Mouse (Mus musculus) limb, embryonic 12.5 days (tissue): ENCODE results near the gene Minos1. TPM values are rescaled to one million over a fixed set of nuclear protein-coding genes. Genes with fewer than 3 reads are reported as not detected.

Experiments
- ATAC-seq: fragments of 200-750 bp; cut with Nextera tagmentation; 2 replicates; pipeline ENCODE4 v1.8.0; 2017; ENCODE audit warnings: low read depth, moderate TSS enrichment; ENCODE audit not compliant: insufficient number of reproducible peaks, insufficient read depth, low FRiP score, low TSS enrichment
- H3K27ac ChIP-seq: fragments of 300-500 bp; sonication (generic); 2 replicates; pipeline ENCODE4 v1.5.1; 2016; ENCODE audit warnings: mild to moderate bottlenecking, moderate library complexity
- H3K27me3 ChIP-seq: fragments of 300-500 bp; sonication (generic); 2 replicates; pipeline ENCODE4 v1.6.1; 2016; ENCODE audit warnings: mild to moderate bottlenecking, moderate library complexity
- H3K36me3 ChIP-seq: fragments of 300-500 bp; sonication (generic); 2 replicates; pipeline ENCODE4 v1.6.1; 2016; ENCODE audit warnings: mild to moderate bottlenecking, moderate library complexity
- H3K4me1 ChIP-seq: fragments of 300-500 bp; sonication (generic); replicated peaks from 2 replicates; pipeline ENCODE4 v1.6.1; 2016
- H3K4me2 ChIP-seq: fragments of 300-500 bp; sonication (generic); 2 replicates; pipeline ENCODE4 v1.6.1; 2016; ENCODE audit warnings: mild to moderate bottlenecking, moderate library complexity
- H3K4me3 ChIP-seq: fragments of 300-500 bp; sonication (generic); replicated peaks from 2 replicates; pipeline ENCODE4 v1.5.1; 2016; ENCODE audit warnings: mild to moderate bottlenecking
- H3K9ac ChIP-seq: fragments of 300-500 bp; sonication (generic); replicated peaks from 2 replicates; pipeline ENCODE4 v1.6.1; 2016; ENCODE audit warnings: mild to moderate bottlenecking, moderate library complexity
- H3K9me3 ChIP-seq: fragments of 300-500 bp; sonication (generic); 2 replicates; pipeline ENCODE4 v1.6.1; 2016; ENCODE audit warnings: mild to moderate bottlenecking, moderate library complexity
- WGBS: fragments of 180-500 bp; shearing (Covaris S2); methylation state at CpG from one replicate; pipeline ENCODE4 v1.1.7; 2016; 5-methylcytosine and 5-hydroxymethylcytosine counted together
- polyA plus RNA-seq: library from polyadenylated mRNA; unstranded; fragments of >200 nt; fragmentation: Nextera tagmentation; extraction: Ambion mirVana; gene quantifications from 2 replicates; pipeline ENCODE4 v1.2.1, GENCODE M21; 2016

Minos1 gene
- polyA plus RNA-seq, 1 experiment from 2014 or later: 492 TPM

DNA sequence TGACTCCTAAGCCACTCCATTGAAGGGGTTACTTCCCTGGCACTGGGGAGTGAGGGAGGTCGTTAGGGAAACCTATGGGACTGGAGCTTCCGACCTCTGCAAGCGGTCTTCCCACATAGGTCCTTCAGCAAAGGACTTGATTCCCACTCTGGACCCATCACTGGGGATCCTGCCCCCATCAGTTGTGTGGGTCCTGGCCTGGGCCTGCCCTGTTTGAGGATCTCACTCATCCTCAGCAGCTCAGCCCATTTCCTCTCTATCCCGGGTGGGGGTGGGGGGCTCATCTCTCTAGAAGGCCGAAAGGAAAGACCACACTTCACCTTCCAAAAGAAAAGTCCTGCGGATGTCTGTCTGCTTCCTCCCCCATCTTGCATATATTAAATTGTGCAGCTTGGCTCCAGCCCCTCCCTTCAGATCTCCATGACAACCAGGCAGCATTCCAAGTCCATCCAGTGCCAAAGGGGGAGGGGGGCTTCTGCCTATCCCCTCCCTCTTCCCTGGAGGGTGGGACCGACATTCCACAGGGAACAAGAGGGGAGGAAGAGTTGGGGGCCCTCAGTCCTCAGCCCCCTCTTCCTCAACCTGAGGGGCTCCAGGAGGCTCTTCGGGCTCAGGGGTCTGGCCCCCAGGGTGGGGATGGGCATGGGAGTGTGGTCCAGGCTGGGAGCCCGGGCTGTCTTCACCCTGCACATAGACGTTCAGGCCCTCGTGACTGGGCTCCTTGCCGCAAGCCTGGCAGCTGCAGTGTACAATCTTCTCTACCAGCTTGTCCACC lies 47.9 kb downstream of the Minos1 start:
- peak; percentile 7; the same call in 1 of the 2 replicates for ATAC-seq
- no peak overlapping the region for H3K4me2 ChIP-seq
- no peak overlapping the region for H3K4me3 ChIP-seq

DNA sequence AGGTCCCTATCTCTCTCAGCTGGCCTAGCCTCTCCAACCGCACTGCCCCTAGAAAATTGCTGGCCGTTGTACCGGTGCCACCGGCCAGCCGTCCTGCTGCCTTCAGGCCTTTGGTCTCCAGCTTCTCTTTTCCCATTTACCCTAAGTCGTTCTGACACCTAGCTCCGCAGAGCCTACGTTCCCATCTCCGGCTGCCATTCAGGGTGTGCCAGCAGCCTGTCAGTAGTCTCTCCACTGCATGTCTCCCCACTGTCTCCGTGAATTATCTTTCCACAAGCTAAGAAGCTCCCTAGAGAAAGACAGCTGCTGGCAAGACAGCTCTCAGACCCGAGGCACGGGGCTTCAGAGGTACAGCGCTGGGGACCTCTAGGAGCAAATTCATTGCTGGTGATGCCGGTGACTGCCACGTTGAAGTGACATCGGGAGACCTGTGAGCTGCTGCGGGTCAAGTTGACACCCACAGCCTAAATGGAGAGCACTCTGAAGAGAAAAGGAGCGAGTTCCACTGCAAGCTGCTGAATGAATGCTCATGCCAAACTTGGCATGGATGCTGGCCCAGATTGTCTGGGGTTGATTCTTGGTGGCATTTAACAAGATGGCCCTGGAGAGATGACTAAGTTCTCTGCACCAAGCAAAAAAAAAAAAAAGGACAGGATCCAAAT lies 49.5 kb downstream of the Minos1 start:
- 74% methylated on average over 18 of the region's 18 CpGs for WGBS
- no peak overlapping the region for H3K27ac ChIP-seq
- no peak overlapping the region for H3K9ac ChIP-seq
- no peaks in the 10 kb centered on the region for H3K9me3 ChIP-seq
- H3K4me1 ChIP-seq: peaks cover 9% of the 10 kb centered on the region
- no peak overlapping the region for H3K4me2 ChIP-seq
- peaks cover 14% of the 10 kb centered on the region for H3K36me3 ChIP-seq
- ATAC-seq: no peak
- no peak overlapping the region for H3K4me3 ChIP-seq
- peaks cover 31% of the 10 kb centered on the region for H3K27me3 ChIP-seq

More for the DNA sequence above, 47.9 kb downstream of the Minos1 start:
- no peaks in the 10 kb centered on the region for H3K9me3 ChIP-seq
- H3K4me1 ChIP-seq: peaks cover 20% of the 10 kb centered on the region
- H3K9ac ChIP-seq: 0 out of 2 replicates have a peak overlapping the region, but pooled peaks have one; percentile 13
- no peak overlapping the region for H3K27ac ChIP-seq
- H3K36me3 ChIP-seq: peaks cover 14% of the 10 kb centered on the region
- peaks cover 23% of the 10 kb centered on the region for H3K27me3 ChIP-seq
- WGBS: 55% methylated on average over 12 of the region's 12 CpGs

DNA sequence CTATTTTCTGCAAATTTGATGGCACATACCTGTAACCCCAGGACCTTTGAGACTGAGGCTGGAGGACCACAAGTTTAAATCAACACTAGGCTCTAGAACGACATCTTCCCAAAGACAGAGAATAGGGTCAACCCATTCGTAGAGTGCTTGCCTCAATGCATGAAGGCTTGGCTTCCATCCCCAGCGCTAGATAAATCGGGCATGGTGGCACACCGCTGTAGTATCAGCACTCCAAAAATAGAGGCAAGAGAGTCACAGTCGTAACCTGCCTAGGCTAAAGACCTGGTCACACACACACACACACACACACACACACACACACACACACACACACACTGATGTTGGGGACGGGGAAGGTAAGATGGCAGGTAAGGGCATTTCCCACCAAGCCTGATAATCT lies 50.7 kb downstream of the Minos1 start:
- H3K9me3 ChIP-seq: no peaks in the 10 kb centered on the region
- H3K4me2 ChIP-seq: no peak overlapping the region
- ATAC-seq: no peak
- no peak overlapping the region for H3K27ac ChIP-seq
- peaks cover 38% of the 10 kb centered on the region for H3K27me3 ChIP-seq
- 91% methylated on average over 7 of the region's 7 CpGs for WGBS
- no peak overlapping the region for H3K9ac ChIP-seq
- peaks cover 14% of the 10 kb centered on the region for H3K4me1 ChIP-seq
- no peak overlapping the region for H3K4me3 ChIP-seq
- peaks cover 12% of the 10 kb centered on the region for H3K36me3 ChIP-seq

DNA sequence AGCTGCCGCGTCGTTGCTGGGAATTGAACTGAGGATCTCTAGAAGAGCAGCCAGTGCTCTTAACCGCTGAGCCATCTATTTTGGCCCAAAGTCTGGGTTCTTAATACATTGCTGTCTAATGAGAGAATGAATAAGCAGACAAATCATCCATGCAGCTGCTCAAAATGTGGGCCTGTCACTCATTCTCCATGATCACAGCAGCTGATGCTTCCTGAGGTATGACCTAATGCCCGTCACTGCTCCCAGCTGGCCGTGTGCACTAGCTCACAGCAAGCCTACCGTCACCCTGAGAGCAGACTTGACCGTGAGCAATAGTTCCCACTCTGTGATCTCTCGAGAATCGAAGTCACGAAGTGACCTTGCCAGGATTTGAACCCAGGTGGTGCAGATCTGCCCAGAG lies 51.5 kb downstream of the Minos1 start:
- WGBS: 77% methylated on average over 11 of the region's 11 CpGs
- no peak for ATAC-seq

DNA sequence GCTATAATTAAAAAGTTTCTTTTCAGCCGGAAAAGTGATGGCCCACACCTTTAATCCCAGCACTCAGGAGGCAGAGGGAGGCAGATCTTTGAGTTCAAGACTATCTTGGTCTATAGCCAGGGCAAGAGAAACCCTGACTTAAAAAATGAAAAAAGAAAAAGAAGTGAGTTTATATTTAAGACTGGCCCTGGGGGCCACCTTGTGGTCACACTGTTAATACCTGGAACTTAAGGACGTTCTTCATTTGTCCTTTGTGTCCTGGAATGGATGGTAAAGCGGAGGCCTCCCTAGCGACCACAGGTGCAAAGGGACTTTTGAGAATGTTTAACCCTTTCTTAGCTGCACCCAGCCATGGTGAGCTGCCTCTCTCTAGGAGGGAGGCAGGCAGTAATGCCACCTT lies 52.2 kb downstream of the Minos1 start:
- Histone ChIP-seq H3K4me2 (no peak overlapping the region), H3K4me3 (no peak overlapping the region), H3K4me1 (peaks cover 24% of the 10 kb centered on the region), H3K27ac (0 out of 2 replicates have a peak overlapping the region, but pooled peaks have one; percentile 25), H3K9ac (no peak overlapping the region), H3K36me3 (no peaks in the 10 kb centered on the region; the same call in 1 of the 2 replicates), H3K27me3 (peaks cover 44% of the 10 kb centered on the region), H3K9me3 (no peaks in the 10 kb centered on the region)
- 15% methylated on average over 4 of the region's 4 CpGs for WGBS
- ATAC-seq: no peak

More for the DNA sequence above, 51.5 kb downstream of the Minos1 start:
- Histone ChIP-seq H3K9ac (no peak overlapping the region), H3K27me3 (peaks cover 39% of the 10 kb centered on the region), H3K4me3 (no peak overlapping the region), H3K27ac (no peak overlapping the region), H3K4me2 (no peak overlapping the region), H3K36me3 (peaks cover 4% of the 10 kb centered on the region), H3K4me1 (peaks cover 22% of the 10 kb centered on the region), H3K9me3 (no peaks in the 10 kb centered on the region)

DNA sequence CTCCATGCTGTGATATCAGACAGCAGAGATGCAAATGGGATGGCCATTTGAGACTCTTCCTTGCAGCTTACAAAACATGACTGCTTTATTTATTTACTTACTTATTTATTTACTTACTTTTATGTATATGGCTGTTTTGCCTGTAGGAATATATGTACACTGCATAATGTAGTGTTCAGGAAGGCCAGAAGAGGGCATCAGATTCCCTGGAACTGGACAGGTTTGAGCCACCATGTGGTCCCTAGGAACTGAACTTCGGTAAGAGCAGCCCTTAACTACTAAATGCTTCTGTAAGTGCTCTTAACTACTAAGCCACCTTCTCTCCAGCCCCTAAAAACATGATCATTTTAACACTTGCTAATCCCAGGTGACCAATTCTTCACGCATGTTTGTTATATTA lies 52.6 kb downstream of the Minos1 start:
- Histone ChIP-seq H3K27ac (no peak overlapping the region), H3K9ac (no peak overlapping the region)

DNA sequence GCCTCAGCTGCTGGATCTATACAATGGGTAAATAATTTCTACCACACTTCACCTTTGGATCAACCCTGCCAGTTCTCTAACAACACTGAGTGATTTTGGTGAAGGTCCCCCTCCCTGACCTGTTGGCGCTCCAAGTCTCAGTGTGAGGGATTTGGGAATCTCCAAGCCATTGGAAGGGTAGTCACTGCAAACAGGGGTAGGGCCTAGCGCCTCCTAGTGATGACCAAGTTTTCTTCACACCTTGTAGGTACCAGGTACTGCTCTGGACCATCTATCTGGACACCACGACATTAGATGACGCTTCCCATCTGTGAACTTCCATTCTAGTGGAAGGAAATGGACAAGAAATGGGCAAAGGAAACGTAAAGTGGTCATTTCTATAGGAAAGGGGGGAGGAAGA lies 55.0 kb downstream of the Minos1 start:
- H3K4me3 ChIP-seq: peak overlapping the region; percentile 64
- no peak for ATAC-seq

More for the DNA sequence above, 52.6 kb downstream of the Minos1 start:
- H3K9me3 ChIP-seq: no peaks in the 10 kb centered on the region
- no peaks in the 10 kb centered on the region; the same call in 1 of the 2 replicates for H3K36me3 ChIP-seq
- 23% methylated on average over 2 of the region's 2 CpGs for WGBS
- H3K27me3 ChIP-seq: peaks cover 48% of the 10 kb centered on the region
- no peak for ATAC-seq
- no peak overlapping the region for H3K4me2 ChIP-seq
- H3K4me1 ChIP-seq: peaks cover 22% of the 10 kb centered on the region
- no peak overlapping the region for H3K4me3 ChIP-seq

DNA sequence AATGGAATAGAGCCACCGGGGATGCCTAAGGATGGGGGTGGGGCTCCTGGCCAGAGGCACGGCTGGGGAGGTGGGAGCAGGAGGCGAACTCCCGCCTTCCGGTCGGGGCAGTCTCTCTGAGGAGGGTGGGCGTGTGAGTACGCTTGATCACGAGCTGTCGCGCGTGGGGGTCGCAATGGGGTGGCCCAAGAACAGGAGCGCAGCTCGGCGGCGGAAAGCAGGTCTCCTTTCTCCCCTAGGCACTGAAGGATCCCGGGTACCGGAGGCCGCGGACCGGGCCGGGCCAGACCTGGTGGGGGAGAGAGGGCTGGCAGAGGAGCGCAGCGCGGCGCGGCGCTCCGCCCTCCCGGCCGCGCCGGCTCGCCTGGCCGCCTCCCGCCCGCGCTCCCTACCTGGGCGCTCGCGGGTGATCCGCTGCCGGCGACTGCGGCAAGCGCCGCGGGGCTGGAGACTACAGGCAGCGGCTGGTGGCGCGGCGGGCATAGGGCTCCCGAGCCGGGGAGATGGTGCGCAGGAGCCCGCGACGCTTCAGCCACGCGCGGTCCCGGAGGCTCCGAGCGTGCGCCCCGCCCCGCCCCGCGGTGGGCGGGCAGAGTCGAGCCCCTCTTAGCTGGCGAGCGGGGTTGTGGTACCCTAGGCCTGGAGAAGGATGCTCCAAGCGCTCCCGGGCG lies 55.7 kb downstream of the Minos1 start, which contains the start of gene Htr6:
Gene Htr6 (minus strand): TSS at position 530 of the 671 bp plus-strand sequence.
- Histone ChIP-seq H3K36me3 (no peaks in the 10 kb centered on the region), H3K4me3 (peak within 1 kb of the TSS; percentile 64), H3K27ac (no peak within 1 kb of the TSS), H3K4me2 (peak within 1 kb of the TSS; percentile 97), H3K4me1 (peaks cover 15% of the 10 kb centered on the region), H3K27me3 (peaks cover 78% of the 10 kb centered on the region), H3K9ac (peak within 1 kb of the TSS; percentile 70), H3K9me3 (no peaks in the 10 kb centered on the region)
- WGBS: 2% methylated on average over 75 of the region's 77 CpGs
- ATAC-seq: peak; percentile 35; the same call in 1 of the 2 replicates

More for the DNA sequence above, 55.0 kb downstream of the Minos1 start:
- Histone ChIP-seq H3K9ac (no peak overlapping the region), H3K4me1 (peaks cover 15% of the 10 kb centered on the region), H3K27me3 (peaks cover 71% of the 10 kb centered on the region), H3K27ac (no peak overlapping the region), H3K9me3 (no peaks in the 10 kb centered on the region), H3K4me2 (peak overlapping the region; percentile 97), H3K36me3 (no peaks in the 10 kb centered on the region)
- 21% methylated on average over 5 of the region's 5 CpGs for WGBS

DNA sequence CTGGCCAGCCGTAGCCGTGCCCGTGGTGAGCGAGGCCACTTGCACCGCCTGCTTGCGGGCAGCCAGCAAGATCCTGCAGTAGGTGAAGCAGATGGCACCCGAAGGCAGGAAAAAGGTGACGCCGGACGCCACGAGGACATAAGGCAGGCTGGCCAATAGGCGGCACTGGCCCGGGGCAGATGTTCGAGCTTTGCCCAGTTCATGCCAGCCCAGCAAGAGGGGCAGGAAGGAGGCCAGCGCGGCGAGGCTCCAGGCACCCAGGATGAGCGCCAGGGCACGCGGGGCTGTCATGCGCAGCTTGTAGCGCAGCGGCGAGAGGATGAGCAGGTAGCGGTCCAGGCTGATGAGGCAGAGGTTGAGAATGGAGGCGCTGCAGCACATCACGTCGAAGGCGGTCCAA lies 56.9 kb downstream of the Minos1 start:
- H3K27me3 ChIP-seq: peaks cover 89% of the 10 kb centered on the region
- no peaks in the 10 kb centered on the region for H3K36me3 ChIP-seq
- peak overlapping the region; percentile 27; the same call in 1 of the 2 replicates for H3K9ac ChIP-seq
- ATAC-seq: no peak
- WGBS: 12% methylated on average over 29 of the region's 29 CpGs
- peak overlapping the region; percentile 97 for H3K4me2 ChIP-seq
- no peaks in the 10 kb centered on the region for H3K9me3 ChIP-seq
- H3K4me1 ChIP-seq: peaks cover 15% of the 10 kb centered on the region
- H3K27ac ChIP-seq: no peak overlapping the region
- H3K4me3 ChIP-seq: peak overlapping the region; percentile 64

DNA sequence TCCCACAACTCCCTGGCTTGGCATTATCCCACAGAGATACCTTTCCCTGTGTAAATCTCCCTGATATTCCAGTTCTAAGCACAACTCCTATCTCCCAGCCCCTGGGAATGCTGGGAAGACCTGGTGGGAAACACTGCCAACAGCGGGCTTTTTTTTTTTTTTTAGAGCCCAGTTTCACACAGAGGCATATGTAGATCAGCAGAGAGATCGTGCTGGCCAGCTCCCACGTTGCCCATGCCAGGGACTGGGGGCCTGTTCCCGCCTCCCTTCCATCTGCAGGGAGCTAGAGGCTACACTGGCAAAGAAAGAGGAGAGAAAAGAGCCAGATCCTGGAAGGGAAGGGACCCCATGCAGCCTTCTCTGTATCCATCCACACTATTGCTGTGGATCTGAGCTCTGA lies 62.6 kb downstream of the Minos1 start:
- Histone ChIP-seq H3K4me1 (no peaks in the 10 kb centered on the region), H3K36me3 (no peaks in the 10 kb centered on the region), H3K4me2 (no peak overlapping the region), H3K27ac (no peak overlapping the region), H3K4me3 (no peak overlapping the region), H3K27me3 (peaks cover 71% of the 10 kb centered on the region), H3K9me3 (no peaks in the 10 kb centered on the region), H3K9ac (no peak overlapping the region)
- no peak for ATAC-seq
- WGBS: 36% methylated on average over 4 of the region's 4 CpGs

DNA sequence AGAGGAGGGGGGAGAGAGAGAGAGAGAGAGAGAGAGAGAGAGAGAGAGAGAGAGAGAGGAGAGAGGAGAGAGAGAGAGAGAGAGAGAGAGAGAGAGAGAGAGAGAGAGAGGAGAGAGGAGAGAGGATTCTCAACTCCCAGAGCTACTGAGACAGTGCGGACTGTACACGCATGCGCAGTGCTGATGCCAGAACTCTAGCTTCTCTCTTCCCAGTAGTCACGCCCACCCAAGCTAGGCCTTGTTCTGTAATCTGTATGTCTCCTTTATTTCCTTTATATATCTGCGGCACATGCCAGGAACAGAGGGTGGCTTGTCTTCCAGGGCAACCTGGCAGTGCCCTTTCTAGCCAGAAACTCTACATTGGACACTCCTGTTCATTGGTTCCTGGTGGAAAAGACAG lies 66.1 kb downstream of the Minos1 start:
- H3K27ac ChIP-seq: no peak overlapping the region
- WGBS: 68% methylated on average over 5 of the region's 5 CpGs
- no peaks in the 10 kb centered on the region for H3K4me1 ChIP-seq
- H3K36me3 ChIP-seq: no peaks in the 10 kb centered on the region
- ATAC-seq: no peak
- H3K9ac ChIP-seq: no peak overlapping the region
- H3K27me3 ChIP-seq: peaks cover 42% of the 10 kb centered on the region
- H3K4me3 ChIP-seq: no peak overlapping the region
- H3K4me2 ChIP-seq: no peak overlapping the region
- no peaks in the 10 kb centered on the region for H3K9me3 ChIP-seq
